Mouse (Mus musculus) spleen, adult 18-20 months (tissue): ENCODE results near the gene Lrrc7.

Experiments
- DNase-seq, 2 experiments: peaks; one replicate each; pipeline ENCODE4 v3.0.0; 2022; ENCODE audit warnings: mixed read lengths in 2 of 2

Lrrc7 gene

DNA sequence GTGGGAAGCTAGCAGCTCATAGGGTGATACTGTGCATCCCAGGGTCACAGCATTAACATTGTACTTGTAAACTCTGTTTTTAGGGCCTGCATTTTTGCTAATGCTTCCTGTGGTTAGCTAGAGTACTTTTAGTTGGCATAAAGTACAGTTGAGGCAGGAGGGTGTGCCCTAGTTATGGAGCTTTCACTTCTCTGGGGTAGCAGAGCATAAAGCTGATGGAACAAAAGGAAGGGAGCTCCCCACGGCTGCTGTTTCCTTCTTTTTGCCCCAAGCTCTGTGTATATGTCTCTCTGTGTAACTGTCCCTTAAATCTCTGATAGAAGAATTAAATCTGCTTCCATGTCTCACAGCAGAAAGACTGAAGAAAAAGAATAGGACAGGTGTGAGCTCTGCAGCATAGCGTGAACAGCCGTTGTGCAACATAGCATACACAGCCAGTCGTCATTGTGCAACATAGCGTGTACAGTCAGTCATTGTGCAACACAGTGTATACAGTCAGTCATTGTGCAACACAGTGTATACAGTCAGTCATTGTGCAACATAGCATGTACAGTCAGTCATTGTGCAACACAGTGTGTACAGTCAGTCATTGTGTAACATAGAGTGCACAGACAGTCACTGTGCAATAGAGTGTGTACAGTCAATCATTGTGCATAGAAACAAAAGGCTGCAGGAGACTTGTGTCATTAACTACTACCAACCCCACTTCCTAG lies 500.1 kb downstream of the Lrrc7 start:
- no peak for DNase-seq

DNA sequence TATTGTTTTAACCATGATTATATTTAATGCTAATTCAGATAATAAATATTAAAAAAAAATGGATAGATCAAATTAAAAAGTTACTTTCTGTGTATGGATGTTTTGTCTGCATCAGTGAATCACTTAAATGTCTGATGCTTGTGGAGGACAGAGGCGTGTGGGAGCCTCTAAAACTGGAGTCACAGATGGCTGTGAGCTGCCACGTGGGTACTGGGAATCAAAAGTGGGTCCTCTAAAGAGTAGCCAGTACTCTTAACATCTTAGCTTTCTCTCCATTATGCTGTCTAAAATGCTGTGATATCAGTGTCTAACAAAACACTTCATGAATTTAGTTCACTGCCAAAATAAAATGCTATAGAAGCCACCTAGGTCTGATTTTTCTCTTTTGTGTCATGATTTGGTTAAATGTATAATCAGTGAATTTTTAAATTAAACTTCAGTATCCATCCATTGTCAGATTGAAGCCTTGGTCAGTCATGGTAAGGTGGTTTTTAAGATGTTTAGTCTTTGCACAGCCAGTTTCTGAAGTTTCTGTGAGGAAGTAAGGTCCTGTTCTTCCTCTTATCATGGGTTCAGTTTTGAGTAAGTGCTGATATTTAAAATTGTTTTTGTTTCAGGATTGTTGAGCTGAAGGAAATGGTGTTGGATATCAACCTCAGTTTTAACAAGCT lies 501.3 kb downstream of the Lrrc7 start:
- DNase-seq = no peak

DNA sequence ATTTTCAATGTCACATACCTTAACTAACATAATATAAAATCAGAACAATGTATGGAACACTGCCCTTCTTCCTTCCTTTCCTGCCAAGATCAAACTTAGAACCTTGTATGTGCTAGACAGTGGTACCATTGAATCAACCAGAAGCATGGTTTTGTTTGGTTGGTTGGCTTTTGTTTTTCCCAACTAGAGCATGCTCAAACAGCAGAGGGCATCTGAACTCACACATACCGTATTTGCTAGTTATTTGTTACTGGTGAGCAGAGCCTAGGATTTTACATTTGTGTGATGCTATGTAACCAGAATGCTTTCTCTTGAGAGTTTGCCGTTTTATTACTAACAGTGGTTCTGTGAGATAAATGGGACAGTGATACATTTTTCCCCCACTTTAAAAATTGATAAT lies 512.5 kb downstream of the Lrrc7 start:
- no peak for DNase-seq

DNA sequence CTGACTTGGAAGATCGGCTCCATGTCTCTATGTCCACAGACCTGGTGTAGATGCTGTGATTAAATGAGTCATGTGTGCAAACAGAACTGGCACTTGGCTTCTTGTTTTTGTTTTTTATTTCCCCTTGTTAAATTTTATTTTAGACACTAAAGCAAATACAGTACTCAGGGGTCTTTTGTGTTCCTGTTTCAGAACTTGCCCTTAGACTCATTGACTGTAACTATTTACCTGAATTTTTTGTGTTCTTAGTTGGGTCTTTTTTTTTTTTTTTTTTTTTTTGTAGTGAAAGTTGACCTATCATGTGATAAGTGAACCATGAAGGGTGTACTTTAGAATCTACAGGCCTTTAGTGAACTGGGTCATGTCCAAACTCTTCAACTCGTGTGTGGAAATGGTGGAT lies 521.3 kb downstream of the Lrrc7 start:
- DNase-seq = no peak

DNA sequence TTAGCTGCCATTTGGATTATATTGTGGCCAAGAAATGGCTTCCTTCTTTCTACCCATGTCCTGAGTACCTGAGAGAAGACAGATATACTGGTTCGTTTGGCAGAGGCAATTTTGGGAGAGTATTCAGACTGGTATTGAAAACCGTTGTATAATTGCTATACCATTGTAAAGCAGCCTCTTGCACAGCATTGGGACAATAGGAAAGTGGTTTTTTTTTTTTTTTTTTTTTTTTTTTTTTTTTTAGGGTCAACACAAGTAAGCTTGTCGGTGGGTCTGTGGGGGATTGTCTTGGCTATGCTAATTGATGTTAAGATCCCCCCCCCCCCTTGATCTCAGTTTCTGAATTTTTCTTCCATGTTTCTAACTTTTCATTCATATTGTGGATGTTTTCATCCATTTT lies 523.9 kb downstream of the Lrrc7 start:
- no peak for DNase-seq

DNA sequence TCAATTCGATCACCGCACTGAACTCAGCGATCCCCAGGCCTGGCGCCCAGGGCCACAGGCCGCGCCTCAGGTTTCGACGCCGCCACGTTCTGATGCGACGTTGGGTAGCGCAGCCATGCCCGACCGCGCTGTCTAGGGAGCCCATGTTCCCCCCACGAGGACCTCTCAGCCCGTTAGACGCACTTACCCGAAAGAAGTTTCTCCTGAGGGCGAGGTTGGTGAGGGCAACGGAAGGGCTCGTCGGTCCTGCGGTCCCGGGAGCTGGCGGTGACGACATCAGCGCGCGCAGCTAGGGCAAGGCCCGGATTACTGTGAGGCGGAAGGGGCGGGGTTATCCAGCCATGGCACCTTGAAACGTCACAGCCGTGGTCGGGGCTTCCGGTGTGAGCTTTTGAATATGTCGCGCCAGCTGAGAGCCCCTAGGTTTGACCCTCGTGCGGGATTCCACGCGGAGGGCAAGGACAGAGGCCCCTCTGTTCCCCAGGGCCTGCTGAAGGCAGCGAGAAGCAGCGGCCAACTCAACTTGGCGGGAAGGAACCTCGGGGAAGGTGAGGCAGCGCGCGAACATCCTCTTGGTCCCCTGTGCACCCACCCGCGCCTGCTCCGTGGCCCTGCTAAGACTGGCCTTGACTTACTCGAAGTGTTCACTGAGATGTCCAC lies 525.6 kb downstream of the Lrrc7 start, which contains the start of the genes Srsf11 and Lrrc40:
Gene Srsf11, minus strand, starts transcription at position 311 of the 660 bp plus-strand sequence.
Gene Lrrc40, plus strand, starts transcription at position 334 of the 660 bp plus-strand sequence.
- peak; percentile 87 to 92 for DNase-seq

DNA sequence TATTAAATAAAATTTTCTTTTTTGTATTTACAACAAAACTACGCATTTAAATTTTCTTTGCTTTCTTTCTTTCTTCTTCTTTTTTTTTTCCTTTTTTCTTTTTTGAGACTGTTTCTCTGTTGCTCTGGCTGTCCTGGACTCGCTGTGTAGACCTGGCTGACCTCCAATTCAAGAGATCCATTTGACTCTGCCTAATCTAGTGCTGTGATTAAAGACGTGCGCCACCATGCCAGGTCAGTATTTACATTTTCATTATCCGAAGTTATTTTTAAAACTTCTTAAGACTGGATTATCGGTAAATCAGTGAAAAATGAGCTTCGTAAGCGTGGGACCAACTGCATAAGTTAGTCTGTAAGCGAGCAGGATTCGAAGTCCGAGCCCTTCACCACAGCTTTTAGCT lies 526.2 kb downstream of the Lrrc7 start:
- no peak for DNase-seq
